Mouse (Mus musculus): ENCODE data around the gene Mucl1. TPM values are rescaled to one million over a fixed set of nuclear protein-coding genes. Genes with fewer than 3 reads are reported as not detected.
A peak's percentile ranks its signal among the peaks of the same experiment; 100 is the strongest.
"Not testable (repeated sequence)": the region's sequence is repeated elsewhere in the genome, so short reads cannot be mapped to it uniquely, and the experiment has no call there.

Gene Mucl1
- total RNA-seq (2021) = not detected
- long read RNA-seq, experiment 1 = 0 reads
- long read RNA-seq, experiment 2 = 0 reads

DNA sequence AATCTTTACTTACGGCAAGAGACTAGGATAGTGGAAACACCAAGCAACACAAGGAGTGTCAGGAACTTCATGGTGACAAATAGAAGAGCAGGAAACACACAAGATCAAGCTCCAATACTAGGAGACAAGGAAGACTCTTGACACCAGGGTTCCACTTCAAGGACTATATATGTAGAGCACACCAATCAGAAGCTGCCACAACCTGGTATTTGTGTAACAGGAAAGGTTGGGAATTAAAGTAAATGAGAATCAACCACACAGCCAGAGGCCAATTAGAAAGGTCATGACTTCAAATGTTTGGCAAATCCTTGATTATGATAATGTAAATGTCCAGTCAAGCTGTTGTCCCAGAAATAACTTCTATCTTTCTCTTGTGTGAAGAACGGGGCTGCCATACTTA lies at the start of gene Mucl1:
Mucl1 (minus strand) TSS at position 101 of the 400 bp plus-strand sequence.
- no peak for DNase-seq (ENCODE audit: low spot score in 2 of 2)

DNA sequence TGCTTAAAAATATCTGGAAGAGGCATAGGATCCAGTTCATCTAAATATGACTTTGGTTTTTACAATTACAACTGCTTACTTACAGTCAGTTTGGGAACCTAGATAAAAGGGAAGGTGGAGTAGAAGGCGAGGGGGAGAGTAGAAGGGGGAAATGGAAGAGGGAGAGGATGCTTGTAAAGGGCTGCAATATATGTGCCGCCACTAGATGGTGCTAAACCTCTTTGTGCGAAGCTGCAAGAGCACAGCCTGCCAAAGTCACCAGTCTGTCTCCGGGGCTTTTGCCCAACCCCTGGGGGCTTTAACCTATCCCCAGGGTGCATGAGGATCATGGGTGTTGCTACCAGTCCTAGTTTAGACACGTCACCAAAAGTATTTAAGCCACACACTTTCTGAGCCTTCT lies 11.6 kb upstream of the Mucl1 start:
- peak; percentile 21 to 27 for DNase-seq (ENCODE audit: low spot score in 2 of 2)

DNA sequence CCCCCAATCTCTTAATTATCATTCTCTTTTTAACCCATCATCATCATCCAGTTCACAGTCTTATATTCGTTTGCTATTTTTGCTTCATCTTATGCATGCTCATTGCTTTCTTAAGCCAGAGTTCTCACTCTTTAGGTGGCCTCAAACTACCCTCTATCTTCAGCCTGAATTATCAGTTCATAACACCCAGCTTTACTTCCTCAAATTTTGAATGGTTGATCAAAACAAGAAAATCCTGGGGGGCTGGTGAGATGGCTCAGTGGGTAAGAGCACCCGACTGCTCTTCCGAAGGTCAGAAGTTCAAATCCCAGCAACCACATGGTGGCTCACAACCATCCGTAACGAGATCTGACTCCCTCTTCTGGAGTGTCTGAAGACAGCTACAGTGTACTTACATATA lies 38.4 kb downstream of the Mucl1 start:
- DNase-seq (ENCODE audit: low spot score in 2 of 2) = not testable (repeated sequence)

Other genes with a start within 250 kb of the Mucl1 start
- 100 to 1,000 TPM; 121 to 126 TPM for gene Ppp1r1a, start 217.5 kb downstream of the Mucl1 start, total RNA-seq (2021)
- 1 to 10 TPM; 1.9 to 2.7 TPM for gene Glycam1, start 190.4 kb downstream of the Mucl1 start, total RNA-seq (2021)
- gene Mucl2, start 143.8 kb upstream of the Mucl1 start, total RNA-seq (2021) = not detected